Mouse (Mus musculus) embryo, embryonic 11.5 days (tissue): ENCODE measurements around the gene Bend3.
"Not testable (repeated sequence)": the region's sequence is repeated elsewhere in the genome, so short reads cannot be mapped to it uniquely, and the experiment has no call there.

Source experiments
- DNase-seq: peaks from one replicate; pipeline ENCODE4 v3.0.0-alpha.2; 2012; ENCODE audit warnings: low read depth, low spot score

Bend3 gene

DNA sequence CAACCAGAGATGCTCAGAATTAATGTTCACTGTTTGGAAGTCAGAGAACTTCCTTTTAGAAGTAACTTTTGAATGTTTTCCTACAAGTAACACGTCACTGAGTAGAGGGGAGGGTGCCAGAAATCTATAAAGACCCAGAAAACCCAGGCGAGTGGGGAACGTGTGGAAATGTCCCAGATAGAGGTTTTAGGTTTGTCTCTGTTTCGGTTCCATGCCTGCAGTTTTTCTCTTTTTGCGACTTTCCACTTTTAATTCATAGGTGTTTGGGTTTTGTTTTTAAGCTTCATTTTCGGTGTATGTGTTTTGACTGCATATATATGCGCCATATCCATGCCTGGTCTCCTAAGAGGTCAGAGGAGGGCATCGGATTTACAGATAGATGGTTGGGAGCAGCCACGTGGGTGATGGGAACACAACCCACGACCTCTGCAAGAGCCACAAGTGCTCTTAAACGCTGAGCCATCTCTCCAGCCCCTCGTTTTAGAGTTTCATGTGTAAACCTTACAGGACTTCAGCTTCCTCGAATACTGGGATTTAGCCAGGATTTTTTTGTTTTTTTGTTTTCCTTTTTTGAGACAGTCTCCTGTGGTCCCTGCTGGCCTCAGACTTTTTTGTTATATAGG lies 1.7 kb downstream of the Bend3 start:
- DNase-seq, result no peak

DNA sequence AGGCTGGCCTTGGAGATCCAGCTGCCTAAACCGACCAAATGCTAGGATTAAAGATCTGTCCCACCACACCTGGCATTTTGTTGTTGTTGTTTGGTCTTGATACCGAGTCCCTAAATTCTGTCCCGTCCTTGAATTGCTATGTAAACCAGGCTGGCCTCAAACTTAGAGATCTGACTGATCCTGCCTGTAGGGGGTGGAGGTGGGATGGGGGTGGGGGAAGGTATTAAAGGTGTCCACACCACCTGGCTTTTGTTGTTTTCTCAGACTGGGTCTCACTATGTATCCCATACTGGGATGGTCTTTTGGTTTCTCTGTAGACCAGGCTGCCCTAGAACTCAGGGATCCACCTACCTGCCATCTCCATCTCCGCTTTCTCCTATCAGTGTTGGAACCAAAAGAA lies 2.5 kb downstream of the Bend3 start:
- DNase-seq, result no peak

- DNase-seq, result no peak
These were observed 3.4 kb downstream of the Bend3 start for GRCm38 (mm10) chr10:43482021-43482420.

GRCm38 (mm10) chr10:43483426-43483995 lies 4.9 kb downstream of the Bend3 start:
- no peak for DNase-seq

- DNase-seq, result no peak
These were observed 7.2 kb downstream of the Bend3 start for GRCm38 (mm10) chr10:43485751-43486268.

GRCm38 (mm10) chr10:43487441-43488010 lies 8.9 kb downstream of the Bend3 start:
- no peak for DNase-seq

GRCm38 (mm10) chr10:43488258-43488657 lies 9.6 kb downstream of the Bend3 start:
- DNase-seq, result no peak

DNA sequence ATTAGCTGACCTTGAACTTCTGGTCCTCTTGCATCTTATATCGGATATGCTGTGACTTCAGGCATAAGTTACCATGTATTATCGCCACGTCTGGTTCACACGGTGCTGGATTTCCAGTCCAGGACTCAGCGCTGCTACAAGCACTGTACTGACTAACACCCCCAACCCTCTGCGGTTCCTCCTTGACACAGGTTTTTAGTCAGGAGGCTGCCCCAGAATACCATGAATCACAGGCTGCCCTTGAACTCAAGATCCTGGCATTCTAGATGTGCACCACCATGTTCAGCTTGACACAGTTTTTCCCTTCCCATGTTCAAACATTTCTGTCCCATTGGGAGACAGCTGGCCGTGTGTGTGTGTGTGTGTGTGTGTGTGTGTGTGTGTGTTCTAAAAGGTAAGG lies 10.5 kb downstream of the Bend3 start:
- DNase-seq, result no peak

GRCm38 (mm10) chr10:43489550-43489949 lies 10.9 kb downstream of the Bend3 start:
- no peak for DNase-seq

GRCm38 (mm10) chr10:43490034-43490433 lies 11.4 kb downstream of the Bend3 start:
- no peak for DNase-seq

DNA sequence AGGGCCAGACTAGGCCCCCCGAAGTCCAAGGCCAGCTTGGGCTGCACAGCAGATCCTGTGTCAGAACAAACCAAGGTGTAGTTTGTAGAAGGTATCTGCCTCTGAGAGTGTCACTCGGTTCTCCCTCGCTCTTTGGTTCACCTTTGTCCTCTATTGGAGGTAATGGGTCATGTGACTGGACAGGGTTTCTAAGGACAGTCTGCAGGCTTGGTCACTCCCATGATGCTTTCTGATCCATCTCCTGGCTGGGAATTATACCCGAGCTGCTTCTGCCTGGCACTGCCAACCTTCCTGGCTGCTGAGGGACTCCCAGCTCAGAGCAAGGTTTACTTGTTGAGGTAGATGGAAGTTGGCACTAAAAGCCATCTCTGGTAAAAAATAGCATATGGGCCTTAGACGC lies 12.2 kb downstream of the Bend3 start:
- no peak for DNase-seq

DNA sequence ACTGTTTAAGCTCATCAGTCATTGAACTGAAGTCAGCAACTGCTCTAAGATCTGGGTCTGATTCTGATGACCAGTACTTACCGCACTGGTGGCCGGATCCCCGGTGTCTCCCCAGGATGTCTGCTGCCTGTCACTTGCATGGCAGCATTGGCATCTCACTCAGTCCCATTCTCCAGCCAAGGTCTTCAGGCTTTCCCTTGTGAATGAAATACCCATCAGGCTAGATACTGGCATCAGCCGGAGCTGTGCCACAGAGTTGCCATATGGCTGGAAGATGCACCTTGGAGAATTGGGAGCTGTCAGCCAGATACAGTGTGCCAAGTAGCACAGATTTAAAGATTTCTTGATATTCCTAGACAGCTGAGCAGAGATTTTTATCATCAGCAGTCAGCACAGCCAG lies 24.0 kb downstream of the Bend3 start:
- no peak for DNase-seq

GRCm38 (mm10) chr10:43504291-43504690 lies 25.7 kb downstream of the Bend3 start:
- DNase-seq, result no peak

DNA sequence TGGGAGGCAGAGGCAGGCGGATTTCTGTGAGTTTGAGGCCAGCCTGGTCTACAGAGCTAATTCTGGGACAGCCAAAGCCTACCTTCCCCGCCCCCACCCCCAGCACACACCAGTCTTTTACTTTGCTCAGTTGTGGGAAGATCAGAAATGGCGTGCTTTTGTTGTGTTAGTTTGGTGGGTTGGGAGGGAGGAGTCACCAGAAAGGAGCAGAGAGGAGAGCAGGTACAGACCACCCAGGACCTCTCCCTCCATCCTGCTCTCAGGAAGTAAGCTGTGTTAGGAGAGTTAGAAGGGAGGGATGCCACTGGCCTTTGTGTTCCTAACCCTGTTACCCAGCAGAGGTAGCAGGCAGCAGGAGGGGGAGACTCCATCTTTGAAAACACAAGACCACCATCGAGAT lies 28.4 kb downstream of the Bend3 start:
- DNase-seq, result no peak

- DNase-seq, result no peak
These were observed 30.6 kb downstream of the Bend3 start for GRCm38 (mm10) chr10:43509228-43509627.

GRCm38 (mm10) chr10:43512976-43513375 lies 34.3 kb downstream of the Bend3 start:
- no peak for DNase-seq

DNA sequence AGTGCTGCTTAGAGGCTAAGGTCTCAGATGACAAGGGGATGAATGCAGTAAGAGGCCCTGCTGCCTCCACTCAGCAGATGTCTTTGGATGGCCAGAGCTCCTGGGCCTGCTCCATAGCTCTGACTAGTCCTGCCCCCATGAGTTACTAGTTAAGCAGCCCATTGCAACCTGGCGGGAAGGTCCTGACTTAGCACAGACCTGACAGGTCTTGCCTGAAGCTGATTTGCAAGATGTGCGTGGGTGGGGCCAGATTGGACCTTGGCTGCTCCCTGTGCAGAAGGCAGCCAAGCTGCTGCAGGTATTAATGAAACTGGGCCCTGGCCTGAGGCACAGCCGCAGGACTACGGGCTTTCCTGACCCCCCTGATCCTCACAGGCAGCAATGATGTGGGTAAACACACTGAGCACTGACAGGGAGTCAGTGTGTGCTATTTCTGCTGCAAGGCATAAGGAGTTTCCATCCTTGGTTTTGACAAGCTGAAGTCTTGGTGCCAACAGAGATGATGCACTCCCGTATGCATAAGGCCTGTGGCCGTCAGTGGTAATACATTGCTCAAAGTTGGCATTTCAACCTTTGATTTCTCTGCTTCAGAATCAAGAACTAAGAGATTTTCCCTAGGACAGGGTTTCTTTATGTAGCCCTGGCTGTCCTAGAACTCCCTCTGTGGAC lies 38.5 kb downstream of the Bend3 start:
- no peak for DNase-seq

GRCm38 (mm10) chr10:43517836-43518235 lies 39.2 kb downstream of the Bend3 start:
- DNase-seq, result no peak

DNA sequence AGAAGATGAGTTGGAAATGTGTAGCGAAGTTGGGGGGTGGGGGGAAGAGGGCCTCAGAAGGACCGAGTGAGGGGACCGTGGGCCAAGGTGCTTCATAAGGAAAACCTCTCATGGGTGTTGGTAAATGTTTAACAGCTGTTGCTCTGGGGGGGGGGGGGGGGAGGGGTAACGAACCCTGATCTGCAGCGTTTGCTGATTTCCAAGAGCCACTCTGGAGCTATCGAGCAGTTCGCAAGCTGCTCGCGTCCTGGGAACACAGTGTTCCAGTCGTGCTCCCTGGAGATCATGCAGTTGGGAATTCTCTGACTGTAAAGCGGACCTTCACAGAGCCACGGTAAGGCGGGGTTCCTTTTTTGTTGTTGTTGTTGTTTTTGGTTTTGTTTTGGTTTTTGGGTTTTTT lies 39.7 kb downstream of the Bend3 start:
- no peak for DNase-seq

GRCm38 (mm10) chr10:43519977-43520376 lies 41.3 kb downstream of the Bend3 start:
- no peak for DNase-seq

DNA sequence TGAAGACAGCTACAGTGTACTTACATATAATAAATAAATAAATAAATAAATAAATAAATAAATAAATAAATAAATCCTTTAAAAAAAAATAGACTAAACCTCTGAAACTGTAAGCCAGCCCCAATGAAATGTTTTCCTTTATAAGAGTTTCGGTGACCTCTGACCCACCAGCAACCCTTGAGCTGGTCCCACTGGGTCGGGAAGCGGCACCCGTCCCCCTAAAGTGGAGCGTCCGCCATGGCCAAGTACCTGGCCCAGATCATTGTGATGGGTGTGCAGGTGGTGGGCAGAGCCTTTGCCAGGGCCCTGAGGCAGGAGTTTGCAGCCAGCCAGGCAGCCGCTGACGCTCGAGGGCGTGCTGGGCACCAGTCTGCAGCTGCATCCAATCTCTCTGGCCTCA lies 45.3 kb downstream of the Bend3 start, which contains the start of gene Gm9803:
TSS of gene Gm9803 (plus strand) at position 154 of the 400 bp plus-strand sequence.
- DNase-seq, result not testable (repeated sequence)
